Mouse (Mus musculus): ENCODE measurements around the gene Rgs9bp. TPM values are rescaled to one million over a fixed set of nuclear protein-coding genes. Genes with fewer than 3 reads are reported as not detected.
"Not testable (repeated sequence)": the region's sequence is repeated elsewhere in the genome, so short reads cannot be mapped to it uniquely, and the experiment has no call there.

Gene Rgs9bp
- total and polyA plus RNA-seq, 3 experiments = 0.07 to 0.21 (median 0.17) TPM

DNA sequence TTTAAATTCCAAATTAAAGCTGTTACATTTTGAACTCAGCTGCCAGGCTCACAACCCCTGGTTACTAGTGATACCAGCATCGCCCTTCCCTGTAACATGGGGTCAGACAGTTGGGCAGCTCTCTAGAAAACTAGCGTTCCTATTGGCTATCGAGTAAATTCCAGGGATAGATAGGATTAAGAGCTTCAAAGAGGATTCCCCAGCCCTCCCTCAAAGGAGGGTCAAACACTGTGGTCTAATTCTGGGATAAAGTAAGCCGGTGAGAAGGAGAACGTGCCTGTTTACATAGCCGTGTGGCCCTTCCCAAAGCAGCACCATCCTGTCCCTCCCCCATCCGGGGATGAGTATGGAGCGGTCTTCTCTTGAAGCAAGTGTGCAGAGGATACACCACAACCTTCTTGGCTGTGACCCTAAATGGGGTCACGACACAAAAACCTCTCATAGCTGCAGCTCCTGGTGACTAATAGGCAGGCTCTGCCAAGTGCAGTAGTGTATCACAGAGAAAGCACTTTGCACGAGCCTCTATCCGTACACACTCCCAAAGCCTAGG is 1.8 kb downstream of the Rgs9bp start:
- peak; percentile 26 for DNase-seq

DNA sequence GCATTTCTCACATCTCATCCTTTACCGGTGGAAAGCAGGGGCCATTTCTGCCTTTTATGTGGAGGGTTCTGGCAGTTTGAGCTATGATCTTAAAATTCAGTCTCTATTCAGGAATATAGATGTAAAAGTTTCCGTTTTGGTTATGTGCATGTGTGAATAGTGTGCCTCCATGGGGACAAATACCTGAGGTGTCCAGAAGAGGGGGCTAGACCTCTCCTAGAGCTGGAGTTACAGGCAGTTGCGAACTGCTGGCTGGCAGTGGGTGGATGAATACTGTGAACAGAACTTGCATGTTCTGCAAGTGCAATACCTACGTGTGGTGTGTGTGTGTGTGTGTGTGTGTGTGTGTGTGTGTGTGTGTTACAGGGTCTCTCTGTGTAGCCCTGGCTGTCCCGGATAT is 2.7 kb downstream of the Rgs9bp start:
- no peak for DNase-seq

DNA sequence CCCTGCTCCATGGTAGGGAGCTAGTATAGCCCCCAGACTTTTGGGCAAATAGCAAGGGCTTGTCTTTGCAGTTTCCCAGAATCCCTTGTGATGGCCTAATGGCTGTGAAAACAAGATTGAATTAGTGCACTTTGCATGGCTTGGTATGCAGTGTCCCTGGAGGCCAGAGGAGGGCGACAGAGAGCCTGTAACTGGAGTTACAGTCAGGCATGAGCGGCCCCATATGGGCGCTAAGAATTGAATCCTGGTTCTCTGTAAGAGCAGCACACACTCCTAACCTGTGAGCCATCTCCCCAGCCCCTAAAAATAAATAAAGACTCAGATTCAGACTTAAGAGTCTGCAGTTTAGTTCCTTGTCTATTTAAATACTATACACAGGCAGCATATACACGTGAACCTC is 5.5 kb downstream of the Rgs9bp start:
- DNase-seq = peak; percentile 31

DNA sequence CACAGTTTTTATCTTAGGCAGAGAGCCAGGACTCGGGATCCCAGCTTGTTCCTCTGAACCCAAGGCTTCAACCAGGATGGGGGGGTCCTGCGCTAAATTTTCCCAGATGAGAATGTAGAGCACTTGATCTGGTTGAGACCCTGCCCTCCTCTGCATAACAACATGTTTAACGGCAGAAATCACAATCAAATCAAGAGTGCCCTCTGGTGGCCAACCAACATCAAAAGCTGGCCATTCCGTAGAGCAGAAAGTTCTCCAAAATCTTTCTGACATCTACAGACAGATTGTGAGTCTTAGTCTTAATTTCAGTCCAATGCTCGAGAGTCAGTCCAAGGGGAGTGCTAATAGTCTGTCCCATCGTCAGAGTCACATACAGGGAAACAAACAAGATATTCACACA is 14.5 kb downstream of the Rgs9bp start:
- not testable (repeated sequence) for DNase-seq

DNA sequence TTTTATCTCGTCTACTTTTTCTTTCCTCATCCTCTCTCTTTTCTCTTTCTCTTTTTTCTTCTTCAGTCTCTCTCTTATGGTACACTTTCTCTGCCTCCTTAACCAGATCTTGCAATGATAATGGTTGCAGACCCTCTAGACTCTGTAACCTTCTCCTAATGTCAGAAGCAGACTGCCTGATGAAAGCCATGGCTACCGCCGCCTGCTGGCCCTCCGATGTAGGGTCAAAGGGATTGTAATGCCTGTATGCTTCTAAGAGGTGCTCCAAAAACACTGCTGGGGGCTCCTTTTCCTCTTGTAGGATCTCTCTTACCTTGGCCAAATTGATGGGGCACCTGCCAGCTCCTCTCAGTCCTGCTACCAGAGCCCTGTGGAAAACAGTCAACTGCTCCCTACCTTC is 15.7 kb downstream of the Rgs9bp start:
- not testable (repeated sequence) for DNase-seq

DNA sequence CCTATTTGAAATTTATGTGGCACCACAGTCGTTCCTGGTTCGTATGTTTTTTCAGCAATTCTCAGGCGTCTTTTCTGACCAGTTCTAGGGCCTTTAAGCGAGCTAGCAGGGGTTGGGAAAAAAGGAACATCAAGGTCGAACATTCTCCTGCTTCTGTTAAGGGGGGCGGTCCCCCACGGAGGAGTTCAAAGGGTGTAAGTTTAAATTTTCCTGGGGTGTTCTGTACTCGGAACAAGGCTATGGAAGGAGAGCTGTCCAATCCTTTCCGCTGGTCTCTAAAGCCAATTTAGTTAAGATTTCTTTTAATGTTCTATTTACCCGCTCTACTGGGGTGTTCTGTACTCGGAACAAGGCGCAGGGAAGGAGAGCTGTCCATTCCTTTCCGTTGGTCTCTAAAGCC is 19.4 kb downstream of the Rgs9bp start:
- DNase-seq = not testable (repeated sequence)

DNA sequence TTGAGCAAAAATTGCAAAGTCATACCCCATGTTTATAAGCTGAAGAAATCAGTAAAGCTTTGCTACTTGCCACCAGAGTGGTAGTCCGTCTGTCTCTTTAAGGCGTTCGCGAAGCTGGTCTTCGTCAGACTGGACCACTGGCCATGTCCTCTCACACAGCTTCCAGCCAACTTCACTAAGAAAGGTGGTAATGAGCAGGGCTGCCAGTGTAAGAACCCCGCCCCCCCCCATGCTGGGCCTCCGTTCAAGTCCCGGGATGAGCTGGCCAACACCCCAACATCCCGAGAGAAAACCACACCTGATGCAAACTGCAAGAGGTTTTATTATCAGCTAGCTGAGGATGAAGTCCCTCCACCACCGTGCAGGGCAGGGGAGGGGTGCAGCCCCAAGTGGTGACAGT is 20.5 kb downstream of the Rgs9bp start:
- not testable (repeated sequence) for DNase-seq

DNA sequence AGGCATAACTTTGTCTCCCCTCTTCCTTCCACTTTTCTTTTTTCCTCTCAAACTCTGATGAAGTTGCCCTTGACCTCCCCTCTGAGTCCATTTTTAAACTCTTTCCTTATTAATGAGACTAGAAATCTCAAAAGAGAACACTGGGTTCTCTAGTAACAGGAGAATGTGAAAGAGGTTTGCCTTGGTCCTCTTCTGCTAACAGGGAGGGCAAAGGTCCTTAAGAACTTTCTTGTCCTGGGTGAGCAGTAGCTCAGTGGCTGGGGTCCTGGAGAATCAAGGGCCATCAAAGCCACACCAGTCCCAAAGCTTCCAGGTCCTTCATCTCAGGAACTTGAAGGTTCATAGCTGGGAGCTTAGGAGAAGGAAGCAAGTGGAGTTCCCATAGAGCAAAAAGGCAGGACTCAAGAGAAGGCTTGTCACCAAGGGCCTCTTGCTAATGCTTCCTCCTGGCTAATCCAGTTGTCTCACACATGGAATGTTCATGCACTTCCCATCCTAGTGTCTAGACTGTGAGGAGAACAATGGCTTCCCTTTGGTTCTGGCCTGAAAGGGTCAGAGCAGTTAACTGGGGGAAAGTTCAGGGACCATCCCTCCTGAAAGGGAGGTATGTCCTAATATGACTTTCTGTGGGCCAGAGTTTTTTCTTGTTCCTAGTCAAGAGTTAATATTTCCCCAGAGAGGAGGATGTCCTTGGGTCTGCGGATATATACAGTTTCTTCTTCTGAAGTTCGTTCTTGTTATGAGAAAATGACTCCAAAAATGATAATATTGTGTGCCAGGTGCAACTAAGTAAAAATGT is 21.1 kb downstream of the Rgs9bp start:
- no peak for DNase-seq

DNA sequence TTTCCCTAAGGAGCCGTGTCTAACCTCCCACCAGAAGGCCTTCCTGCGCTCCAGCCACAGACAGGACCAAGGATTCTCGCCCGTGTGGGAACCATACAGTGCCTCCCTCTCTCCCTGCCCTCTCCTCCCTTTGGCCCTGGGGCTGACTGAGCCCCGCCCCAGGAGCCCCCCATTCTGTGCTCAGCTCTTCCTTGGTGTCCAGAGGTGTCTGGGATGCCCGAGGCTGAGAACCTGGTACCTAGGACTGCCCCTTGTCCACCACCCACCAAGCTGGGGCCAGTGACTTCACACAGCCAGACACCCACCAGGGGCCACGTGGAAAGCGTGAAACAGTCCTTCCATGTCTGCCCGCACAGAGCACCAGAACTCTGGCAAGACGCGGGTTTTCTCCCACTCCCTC is 22.3 kb downstream of the Rgs9bp start:
- DNase-seq = no peak

DNA sequence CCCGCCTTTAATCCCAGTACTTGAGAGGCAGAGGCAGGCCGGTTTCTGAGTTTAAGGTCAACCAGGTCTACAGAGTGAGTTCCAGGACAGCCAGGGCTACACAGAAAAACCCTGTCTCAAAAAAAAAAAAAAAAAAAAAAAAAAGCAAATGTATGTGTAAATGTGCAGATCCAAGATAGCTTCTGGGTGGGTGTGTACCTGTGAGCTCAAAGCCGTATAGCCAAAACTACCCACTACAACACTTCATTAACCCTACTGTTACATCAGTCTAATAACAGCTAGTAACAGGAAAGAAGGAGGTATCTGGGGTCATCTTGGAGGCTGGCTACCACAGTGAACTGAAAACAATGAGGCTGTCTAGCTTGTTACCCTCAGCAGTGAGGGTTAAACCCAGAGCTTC is 25.5 kb downstream of the Rgs9bp start:
- no peak for DNase-seq

DNA sequence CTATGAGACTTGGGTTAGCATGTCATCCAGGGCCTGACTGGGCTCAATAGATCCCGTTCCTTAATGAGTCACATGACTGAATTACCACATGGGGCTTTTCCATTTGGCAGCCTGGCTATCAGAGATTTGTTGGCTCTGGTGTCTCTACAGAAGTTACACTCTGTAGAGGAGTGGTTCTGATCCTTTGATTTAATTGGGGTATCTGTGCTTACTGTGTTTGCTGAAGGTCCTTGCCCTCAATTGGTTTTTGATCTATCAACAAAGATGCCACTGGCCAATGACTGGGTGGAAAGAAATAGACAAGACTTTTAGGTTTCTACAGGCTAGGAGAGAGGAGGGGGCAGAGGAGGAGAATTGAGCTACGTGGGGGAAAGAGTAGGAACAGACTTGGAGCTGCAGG is 26.7 kb downstream of the Rgs9bp start:
- no peak for DNase-seq

DNA sequence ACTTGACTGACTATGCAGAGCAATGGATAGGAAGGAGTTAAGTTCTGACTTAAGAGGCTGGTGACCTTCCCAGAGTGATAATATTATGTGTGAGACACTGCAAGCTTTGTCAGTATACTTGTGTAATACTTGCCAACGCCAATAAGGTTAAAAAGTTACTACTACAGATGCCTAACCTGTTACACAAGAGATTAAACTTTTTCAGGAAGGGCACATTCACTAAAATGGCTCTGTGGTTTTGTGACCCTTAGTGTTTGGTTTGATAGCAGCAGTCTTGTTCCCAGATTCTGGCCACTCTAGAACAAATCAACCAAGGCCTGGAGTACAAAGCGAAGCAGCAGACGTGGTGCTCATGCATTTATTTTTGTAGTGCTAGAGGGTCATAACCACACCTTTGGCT is 27.8 kb downstream of the Rgs9bp start:
- no peak for DNase-seq

DNA sequence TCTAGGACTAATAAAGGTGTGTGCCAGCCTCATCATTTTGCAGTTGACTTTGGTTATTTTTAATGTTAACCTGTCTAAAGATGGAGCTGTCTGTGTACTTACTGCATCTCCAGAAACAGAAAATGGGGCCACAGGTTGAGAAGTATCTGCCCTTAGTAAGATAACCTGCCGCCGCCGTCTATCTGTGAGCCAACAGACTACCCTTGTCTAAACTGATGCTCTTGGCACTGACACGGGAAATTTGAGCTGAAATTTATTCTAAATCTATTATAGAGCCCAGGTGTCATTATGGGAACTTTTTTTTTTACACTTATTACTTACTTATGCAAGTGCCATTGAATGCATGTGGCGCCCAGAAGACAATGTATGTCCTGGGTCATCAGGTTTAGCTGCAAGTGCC is 28.5 kb downstream of the Rgs9bp start:
- no peak for DNase-seq

DNA sequence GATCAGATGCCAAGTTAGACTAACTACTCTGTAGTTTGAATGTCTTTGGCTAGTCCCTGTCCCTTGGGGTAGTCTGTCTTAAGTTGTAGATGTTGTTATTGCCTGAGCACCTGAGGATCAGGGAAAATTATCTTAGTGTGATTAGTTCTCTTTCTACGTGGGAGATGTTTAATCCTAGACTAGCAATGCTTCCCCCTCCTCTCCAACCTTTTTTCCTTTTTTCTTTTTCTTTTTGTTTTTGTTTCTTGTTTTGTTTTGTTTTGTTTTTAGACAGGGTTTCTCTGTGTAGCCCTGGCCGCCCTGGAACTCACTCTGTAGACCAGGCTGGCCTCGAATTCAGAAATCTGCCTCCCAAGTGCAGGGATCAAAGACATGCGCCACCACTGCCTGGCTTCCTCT is 29.2 kb downstream of the Rgs9bp start, which contains the start of gene Nudt19:
Gene Nudt19, minus strand, starts transcription at position 100 of the 399 bp plus-strand sequence.
- no peak for DNase-seq

DNA sequence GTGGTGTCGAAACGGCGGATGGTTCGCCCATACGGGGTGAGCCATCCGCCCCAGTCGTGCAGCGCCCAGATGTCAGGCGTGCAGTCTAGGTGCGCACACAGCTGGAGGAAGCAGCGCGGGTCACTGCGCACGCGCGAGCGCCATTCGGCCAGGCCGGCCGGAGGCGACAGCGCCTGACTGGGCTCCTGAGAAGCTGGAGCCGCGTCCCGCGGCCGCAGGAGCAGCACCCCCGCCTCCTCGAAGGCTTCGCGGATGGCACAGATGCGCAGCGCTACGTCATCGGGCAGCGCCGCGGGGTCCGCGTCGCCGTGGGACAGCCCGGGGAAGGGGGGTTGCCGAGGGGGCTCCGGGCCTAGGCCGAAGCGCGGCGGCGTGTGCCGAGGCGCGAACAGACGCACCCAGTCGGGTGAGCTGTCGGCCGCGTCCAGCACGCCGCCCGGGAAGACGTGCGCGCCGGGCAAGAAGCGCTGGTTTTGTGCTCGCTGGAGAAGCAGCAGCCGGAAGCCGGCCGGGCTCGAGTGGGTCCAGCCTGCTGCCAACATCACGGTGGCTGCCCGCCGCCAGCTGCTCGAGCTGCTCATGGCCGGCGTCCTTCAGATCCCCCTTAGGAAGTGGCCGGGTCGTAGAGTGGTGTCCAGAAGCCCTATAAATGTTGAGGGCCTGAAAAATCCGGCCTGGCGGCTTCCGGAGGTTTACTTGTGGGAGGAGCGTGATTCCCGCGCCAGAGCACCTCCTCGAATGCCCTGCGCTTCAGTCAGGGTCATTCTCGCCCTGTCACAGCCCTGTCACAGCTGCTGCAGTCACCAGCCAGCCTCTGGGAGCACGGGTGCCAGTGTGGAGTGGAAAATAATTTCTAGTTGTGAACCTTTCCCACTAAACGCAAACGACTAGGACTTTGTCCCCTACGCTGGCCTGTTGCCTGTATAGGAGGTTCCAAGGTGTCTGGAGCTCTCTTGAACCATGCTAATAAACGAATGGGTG is 29.9 kb downstream of the Rgs9bp start:
- DNase-seq = peak; percentile 94

DNA sequence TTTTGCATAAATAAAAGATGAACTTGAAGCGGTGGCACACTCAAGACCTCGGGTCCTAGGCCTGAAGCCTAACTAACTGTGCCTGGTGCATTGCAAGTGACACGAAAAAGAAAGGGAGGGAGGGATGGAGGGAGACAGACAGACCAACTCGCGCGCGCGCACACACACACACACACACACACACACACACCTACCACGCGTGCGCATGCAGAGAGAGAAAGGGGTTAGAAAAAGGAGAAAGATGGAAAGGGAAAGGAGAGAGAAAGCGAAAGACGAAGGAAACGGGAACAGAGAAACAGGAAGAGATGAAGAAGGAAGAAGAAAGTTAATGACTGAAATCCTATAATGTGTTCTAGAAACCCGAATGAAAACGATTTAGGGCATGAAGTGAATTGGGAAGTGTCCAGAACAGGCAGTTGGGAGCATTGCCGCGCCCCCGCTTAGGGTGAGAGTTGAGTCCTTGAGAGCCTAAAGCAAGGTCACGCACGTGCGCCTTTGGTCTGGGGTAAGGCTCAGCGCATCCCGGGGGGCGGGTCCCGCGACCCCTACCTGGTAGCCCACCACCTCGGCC is 30.7 kb downstream of the Rgs9bp start:
- peak; percentile 44 for DNase-seq

DNA sequence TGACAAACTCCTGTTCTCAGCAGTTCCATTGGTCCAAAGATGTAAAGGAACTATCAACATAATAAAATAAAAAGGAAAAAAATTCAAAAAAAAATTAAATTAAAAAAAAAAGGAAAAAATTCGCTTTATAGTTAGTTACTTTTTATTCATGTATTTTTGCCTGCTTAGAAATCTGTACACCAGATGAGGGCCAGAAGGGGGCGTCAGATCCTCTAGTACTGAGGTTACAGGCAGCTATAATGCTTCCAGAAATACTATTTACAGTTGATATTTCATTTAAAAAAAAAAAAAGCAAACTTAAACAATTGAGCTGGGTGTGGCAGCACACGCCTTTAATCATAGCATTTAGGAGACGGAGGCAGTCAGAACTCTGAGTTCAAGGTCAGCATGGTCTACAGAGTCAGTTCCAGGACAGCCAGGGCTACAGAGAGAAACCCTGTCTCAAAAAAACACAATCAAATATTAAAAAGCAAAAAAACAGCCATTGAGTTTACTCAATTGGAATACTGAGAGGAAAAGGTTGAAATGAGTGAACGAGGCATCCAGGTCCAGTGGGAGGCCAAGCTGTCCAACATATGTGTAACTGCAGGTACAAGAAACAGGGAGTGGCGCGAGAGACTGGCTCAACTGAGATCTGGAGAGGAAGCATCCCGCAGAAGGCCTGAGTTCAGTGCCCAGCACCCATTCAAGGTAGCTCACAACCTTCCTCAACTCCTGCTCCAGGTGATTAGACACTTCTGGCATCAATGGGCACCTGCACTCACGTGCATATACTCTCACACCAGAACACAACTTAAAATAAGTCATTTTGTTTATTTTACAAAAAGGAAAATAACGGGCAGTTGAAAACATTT is 31.4 kb downstream of the Rgs9bp start:
- DNase-seq = peak; percentile 14

DNA sequence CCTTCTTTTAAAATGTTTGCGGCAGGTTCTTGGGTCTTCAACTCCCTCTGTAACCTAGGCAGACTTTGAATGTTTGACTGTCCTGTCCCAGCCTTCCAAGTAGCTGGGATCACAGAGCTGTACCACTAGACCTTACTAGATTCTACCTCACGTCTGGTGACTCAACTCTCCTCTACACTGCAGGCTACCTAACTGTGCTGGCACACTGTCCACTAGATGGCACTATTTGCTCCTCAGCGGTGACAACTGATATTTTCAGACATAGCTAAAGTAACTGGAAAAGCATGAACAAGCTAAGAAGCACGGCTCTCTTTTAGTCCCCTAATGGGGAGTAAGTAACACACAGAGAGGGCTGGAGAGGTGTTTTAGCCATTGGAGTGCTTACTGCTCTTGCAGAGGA is 39.5 kb downstream of the Rgs9bp start:
- DNase-seq = peak; percentile 60

DNA sequence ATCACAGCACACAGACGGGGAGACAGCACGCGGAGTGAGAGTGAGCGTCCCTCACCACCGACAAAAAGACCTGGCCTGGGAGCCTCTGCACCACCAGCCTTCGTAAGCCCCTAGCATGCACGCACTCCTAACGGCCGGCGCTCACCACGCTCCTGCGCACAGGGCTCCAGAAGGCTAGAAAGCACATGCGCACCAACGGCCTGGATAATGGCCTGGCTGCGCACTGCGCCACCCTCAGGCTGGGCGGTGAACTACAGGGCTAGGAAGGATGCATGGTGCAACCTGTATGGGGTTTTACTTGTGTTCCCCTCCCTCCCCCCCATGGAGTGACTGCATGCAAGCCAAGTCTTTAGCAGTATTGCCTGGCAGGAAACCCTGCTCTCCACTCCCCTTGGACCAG is 47.8 kb downstream of the Rgs9bp start, which contains the start of gene Tdrd12:
Gene Tdrd12, minus strand, starts transcription at position 184 of the 400 bp plus-strand sequence.
- no peak for DNase-seq

DNA sequence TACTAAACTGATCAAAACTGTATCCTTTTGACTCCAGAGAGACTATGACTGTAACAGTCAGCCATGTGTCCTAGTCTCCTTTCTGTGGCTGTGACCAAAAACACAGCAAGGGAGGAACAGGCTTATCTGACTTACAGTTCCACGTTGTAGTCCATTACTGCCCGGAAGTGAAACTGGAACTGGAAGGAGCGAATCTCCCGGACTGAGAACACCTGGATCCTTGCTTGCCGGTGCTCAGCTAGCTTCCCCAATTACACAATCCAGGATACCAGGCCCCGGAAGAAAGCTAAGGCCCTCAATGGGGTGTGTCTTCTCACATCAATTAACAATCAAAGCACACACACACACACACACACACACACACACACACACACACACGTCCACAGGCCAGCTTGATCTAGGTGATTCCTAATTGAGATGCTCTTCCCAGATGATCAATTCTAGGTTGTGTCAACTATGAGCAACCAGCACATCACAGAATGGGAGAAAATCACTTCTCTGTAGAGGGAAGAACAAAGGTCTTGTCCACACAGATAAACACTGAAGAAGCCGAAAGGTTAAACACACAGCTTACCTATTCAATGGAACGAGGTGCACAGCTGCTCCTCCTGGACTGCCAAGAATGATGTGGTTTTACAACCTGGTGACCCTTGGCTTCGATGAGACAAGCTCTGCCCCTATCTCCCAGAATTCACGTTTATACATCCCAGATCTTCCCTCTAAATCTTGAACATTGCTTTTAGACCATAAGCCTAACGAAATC is 49.5 kb downstream of the Rgs9bp start:
- DNase-seq = no peak
